Mouse (Mus musculus) spleen, adult 12 weeks (tissue): ENCODE data around the gene Prex1.

Experiments used
- DNase-seq: peaks from one replicate; pipeline ENCODE4 v3.0.0; 2022; ENCODE audit warnings: low spot score

Gene Prex1

DNA sequence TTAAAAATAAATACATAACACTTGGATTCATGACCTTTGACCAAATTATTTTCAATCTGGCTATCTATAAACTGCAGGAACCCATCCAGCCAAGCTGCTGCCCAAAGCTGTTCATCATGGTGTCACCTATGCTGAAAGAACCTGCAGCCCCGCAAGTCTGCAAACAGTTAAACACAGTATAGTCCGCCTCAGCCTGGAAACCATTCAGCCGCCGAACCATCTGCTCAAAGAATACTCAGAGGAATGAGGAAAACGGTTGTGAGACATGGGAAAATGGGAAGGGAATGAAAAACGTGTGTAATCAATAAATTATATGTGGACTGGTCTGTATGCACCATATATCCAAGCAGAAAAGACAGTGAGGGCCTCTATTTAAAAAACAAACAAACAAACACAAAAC lies 13.3 kb upstream of the Prex1 start:
- DNase-seq = no peak

DNA sequence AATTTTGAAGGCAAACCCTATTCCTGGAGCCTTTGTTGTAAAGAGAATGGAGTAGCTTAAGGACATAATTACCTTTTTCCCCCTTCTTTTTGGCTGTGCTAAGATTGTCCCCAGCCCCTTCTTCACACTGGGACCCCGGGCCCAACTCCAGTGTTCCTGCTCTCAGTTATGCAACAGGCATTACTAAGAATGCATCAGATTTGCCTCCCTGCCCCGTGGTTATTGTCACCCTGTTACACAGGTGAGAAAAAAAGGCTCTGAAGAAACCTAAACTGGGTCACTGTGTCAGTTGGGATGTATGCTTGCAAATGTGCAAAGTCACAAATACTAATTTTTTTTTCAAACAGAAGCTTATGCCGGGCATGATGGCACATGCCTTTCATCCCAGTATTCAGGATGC lies 6.8 kb upstream of the Prex1 start:
- DNase-seq = no peak

DNA sequence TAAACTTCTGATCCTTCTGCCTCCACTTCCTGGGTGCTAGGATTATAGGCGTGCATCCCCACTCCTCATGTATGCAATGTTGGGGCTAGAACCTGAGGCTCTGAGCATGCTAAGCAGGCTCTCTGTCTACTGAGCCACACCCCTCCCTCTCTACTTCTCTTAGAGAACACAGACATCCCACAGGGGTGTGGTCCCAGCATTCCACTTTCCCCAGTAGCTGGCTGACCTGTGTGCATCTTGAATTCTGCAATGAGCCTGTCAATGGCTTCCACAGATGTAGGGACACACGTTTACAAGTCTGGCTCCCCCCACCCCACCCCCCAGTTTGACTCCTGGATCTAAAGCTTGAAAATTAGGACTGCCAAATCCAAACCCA lies 6.3 kb upstream of the Prex1 start:
- DNase-seq = no peak

DNA sequence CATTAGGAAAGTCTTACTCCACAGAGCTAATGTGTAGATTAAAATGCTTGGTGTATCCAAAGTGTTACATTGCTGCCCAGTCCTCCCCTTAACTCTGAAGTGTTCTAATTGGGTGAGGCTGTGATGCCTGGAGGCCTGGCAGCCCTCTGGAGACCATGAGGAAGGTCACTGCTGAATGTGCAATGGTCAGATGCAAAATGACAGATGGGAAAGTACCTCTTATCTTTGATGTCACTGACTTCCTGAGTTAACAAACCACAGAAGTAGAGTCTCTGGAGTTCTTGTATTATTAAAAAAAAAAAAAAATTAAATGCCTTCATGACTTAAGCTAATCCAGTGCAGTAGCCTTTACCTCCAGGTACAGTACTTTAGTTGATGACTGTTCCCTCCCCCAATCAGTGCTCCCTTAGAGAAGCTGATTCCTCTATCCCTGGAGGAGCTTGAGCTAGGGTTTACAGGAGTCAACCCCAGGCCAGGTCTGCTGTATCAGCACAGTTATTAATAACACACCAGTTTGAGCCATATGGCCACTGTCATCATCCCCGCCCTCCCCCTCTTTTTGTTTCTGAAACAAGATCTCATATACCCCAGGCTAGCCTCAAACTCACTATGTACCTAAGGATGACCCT lies 5.8 kb upstream of the Prex1 start:
- DNase-seq = no peak

DNA sequence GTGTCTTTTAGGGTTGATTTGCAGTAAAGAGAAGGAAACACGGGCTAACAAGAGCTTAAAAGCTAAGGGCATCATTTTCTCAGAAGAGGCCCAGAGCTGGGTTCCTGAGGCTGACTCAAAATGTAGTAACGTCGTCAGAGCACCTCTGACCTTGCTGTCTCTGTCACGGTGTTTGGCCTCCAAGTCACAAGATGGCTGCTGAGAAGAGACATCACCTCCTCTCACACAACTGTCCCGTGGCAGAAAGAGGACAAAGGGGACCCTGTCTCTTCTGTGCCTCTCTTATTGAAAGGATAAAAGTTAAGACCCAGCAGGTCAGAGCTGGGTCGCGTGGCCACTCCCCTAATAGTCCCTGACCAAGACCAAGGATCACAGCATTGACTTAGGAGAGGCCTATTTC lies 2.4 kb upstream of the Prex1 start:
- DNase-seq = no peak

DNA sequence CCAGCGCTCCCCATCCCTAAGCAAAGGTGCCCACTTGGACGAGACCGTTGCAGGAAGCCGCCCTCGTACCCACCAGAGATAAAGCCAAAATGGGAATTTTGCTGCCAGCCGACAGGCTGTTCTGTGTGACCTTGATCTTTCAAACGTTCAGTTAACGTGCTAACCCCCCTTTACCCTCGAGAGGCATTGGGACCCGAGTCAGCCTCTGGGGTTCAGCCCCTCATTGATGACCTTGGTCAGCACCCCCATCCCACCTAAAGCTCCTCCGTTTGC lies 731 bp upstream of the Prex1 start:
- DNase-seq = no peak

DNA sequence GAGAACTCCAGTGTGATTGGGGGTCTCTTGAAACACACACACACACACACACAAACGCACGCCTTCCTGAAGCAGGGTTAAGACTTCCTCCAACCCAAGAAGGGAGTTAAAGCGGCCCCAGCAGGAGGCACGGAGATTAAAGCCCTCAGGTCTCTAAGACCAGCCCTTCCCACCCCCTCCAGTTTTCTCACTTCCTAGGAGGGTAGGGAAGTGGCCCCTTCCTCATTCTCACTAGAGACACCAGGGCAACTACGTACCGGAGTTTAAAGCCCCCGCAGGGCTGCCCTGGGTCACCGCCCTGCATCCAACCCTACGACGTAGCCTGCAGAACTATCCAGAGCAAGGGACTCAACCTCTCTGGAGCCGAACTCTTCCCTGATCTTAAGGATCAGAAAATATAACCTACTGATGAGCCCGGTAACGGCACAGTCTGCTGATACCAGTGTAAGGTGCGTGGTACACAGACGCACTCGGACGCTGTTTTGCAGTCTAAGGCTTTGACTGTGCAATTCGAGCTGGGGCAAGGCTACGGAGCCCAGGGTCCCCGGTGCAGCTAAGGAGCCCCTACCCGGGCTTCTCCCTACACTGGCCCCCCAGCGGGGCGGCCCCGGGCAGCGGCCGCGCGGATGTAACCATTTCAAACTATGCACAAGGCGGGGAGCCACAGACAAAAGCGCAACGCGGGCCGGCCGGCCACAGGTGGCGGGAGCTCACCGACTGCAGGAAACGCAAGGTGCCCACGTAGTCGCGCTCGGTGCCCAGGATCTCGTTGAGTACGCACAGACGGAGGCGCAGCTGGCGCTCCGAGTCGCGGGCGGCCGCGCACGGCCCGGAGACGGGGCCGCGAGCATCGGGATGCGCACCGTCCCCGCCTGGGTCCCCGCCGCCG lies 587 bp downstream of the Prex1 start:
- no peak for DNase-seq

DNA sequence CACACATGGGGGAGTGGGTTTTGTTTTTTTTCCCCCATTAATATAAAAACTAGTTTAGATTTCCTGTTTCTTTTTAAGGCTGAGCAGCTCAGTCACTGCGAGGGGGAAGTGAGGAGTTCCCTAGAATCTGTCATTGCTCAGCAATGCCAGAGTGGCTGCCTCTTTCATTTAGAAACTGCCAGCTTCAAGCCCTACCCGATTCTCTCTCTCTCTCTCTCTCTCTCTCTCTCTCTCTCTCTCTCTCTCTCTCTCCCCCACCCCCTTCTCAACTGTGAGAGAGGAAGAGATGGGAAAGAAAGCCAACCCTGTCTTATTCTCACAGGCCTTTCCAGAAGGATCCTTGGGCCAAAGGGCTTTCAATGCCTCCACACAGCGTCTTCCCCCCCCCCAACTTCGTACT lies 1.3 kb downstream of the Prex1 start:
- no peak for DNase-seq

DNA sequence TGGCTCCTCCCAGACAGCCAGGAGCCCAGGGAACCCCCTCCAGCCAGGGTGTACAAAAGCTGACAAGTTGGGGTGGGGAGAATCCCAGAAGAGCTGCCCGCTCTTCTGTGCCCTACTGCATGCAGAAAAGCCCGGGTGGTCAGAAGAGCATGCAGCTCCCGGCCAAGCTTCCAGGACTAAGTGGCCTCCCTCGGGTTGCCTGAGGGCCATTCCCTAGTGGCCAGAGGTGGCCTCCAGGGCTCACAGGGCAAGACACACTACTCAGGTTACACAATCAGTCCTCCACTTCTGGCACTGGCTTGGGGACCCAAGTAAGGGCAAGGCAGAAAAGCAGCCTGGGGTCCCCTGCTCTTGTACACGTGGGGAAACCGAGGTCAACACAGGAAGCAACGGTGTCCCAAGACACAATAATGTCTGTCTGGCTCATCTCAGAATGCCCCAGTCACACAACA lies 1.9 kb downstream of the Prex1 start:
- no peak for DNase-seq

DNA sequence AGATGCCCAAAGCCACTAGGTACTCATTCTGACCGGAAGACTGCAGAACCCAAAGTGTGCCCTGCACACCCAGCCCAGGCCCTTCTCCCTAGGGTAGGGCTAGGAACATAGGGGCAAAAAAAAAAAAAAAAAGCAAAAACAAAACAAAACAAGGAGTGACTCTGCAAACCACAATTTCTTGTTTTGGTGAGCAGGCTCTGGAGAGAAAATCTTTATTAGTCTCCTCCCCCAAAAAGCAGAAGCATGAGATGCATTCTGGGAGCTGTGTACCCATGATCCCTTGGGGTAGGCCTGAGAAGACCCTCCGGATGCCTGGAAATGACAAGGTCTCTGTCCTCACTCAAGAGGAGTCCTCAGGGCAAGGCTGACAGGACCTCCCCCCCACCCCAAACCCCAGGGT lies 3.7 kb downstream of the Prex1 start:
- no peak for DNase-seq

DNA sequence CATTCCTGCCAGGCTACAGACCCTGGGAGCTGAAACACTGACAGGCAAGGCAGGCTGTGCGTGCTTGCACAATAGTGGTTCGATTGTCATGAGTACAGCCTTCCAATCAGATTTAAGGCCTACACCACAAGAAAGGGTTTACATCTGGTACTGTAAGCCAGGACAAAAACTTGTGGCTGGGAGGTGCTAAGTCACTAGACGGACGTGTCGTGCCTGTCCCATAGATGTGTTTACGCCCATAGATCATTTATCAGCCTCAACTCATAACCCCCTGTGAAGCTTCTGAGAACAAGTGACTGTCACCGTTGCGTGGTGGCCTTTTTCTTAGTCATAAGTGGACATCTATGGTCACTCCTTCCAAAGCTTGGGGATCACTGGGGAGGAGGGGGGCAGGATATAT lies 5.3 kb downstream of the Prex1 start:
- no peak for DNase-seq

DNA sequence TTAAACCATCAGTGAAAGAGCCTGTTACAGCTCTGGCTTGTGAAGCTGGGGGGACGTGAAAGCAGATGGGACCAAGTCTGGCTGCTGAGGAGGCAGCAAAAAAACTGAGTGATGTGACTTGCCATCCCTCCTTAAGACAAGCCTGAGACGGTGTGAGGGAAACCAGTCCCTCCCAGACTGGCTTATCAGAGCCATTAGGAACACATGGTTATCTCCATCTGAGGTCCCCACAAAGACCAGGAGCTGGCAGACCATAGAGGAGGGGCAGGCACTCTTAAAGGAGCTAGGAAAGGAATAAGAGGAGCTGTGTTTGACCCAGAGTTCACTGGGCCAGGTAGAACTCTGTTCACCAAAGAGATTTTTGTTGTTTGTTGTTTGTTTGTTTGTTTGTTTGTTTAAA lies 7.1 kb downstream of the Prex1 start:
- DNase-seq = peak; percentile 22

DNA sequence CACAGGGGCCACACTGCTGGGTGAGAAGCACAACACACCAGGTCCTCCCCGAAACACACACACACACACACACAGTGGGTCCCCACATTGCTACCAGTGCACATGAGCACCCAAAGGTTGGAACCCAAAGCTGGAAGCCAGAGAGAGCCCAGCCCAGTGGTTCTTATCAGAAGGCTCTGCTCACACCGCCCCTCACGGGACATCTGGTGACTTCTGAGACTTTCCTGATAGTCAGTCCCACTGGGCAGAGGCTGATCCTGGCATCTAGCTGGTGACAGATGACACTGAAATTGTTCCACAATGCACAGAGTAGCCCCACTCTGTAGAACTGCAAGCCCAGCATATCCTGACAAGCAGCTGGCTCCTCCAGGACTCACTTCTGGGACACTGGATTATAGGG lies 10.1 kb downstream of the Prex1 start:
- DNase-seq = peak; percentile 58

DNA sequence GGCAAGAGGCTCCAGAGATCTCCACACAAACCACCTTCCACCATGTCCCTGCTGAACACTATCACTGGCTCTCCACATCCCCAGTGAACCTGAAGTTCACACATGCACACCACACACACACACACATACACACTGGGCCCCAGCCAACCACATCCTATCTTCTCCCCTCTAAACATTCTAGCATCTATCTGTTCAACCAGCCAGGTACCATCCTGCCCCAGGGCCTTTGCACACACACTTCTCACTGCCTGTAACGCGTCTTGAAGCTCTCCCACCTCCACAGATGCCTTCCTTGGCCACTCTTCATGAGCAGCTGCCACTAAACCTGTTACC lies 11.6 kb downstream of the Prex1 start:
- DNase-seq = no peak

DNA sequence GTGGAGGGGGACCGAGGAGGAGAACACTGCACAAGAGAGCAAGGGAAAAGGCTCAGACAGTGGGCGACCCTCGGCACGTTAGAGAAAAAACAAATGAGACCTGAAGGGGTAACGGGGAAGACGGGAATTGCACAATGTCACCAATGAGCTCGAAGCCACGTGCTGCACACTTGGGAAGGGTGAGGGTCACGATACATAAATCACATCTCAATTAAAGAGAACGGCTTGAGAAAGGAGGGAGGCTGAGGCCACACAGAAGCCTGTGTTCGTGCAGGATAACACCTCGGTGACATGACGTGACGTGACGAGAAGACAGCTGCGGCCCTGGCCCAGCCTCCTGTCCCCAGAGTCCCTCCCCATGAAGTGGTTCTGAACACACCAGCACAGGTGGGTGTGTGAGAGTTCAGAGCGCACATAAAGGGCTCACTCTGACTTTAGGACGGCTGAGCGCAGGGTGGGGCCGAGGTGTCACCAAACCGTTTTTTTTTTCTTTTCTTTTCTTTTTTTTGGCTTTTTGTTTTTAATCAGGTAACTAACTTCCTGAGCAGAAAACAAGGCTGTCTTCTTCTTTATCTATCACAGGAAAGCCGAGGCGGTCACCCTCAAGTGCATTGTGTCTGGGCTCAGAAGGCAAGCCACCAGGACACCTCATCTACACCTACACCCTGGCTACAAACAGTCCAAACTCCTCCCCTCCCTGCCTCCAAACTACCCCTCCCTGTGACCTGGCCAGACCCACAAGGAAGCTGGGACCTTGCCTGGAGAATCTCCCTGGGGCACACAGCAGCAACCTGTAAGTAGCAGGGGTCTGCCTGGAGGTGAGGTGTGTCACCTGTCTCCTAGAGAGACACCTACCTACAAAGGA lies 12.2 kb downstream of the Prex1 start:
- DNase-seq = no peak

DNA sequence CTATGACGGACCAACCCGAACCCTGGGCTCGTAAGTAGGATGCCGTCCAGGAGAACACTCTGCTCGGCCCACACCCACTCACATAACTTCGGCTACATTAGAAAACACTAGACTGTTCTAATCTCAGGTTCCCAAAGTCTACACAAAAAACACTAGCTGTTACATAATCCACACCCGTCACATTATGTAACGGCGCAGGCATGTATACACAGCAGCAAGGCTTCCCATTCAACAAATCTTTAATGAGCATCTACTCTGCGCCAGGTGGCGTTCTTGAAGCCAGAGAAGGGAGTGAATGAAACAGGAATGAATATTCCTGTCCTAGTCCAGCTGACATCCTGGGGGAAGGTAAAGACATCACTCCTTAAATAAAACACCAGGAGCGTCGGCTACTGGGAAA lies 12.9 kb downstream of the Prex1 start:
- no peak for DNase-seq

DNA sequence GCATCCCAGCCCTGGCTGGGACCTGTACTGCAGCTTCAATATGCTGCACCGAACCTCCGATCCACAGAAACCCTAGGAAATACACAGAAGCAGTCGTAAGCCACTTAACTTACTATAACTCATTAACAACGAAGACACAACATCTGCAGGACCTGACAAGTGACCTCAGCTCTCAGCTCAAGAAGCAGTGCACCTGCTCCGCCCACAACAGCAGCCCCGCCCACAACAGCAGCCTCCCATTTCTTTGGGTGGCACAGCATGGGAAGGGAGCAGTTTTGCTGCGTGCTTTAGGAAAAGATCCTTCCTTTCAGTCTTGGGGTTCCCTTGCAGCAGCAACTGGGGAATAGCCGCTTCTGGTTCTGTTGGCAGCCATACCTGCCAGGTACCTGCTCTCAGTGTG lies 13.5 kb downstream of the Prex1 start:
- no peak for DNase-seq

DNA sequence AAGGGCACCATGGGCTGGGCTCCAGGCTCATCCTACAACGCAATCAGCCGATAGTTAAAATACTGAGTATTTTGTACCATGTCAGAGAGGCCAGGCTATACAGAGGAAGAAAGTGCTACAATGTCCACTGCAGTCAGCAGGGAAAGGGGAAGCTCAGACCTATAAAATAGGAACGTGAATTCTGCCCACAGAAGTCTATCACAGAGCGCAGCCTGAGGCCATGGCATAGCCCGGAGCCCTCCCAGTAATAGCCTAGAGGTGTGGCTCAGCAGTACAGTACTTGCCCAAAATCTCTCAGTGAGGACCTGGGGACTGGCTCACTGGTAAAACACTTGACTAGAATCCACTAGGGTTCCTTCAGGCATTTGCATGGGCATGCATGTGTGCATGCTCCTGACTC lies 14.1 kb downstream of the Prex1 start:
- no peak for DNase-seq

DNA sequence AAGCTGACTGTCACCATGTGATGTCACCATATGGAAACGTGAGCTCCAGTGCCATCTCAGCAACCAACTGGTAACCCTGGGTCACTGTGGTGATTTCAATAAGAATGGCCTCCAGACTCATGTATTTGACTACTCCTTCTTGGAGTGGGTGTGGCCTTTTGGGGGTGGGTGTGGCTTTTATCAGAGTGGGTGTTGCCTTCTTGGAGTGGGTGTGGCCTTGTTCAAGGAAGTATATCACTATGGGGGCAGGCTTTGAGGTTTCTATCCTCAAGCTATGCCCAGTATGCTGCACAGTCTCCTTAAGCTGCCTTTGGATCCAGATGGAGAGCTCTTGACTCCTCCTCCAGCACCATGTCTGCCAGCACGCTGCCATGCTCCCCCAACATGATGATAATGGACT lies 19.0 kb downstream of the Prex1 start:
- DNase-seq = peak; percentile 34

DNA sequence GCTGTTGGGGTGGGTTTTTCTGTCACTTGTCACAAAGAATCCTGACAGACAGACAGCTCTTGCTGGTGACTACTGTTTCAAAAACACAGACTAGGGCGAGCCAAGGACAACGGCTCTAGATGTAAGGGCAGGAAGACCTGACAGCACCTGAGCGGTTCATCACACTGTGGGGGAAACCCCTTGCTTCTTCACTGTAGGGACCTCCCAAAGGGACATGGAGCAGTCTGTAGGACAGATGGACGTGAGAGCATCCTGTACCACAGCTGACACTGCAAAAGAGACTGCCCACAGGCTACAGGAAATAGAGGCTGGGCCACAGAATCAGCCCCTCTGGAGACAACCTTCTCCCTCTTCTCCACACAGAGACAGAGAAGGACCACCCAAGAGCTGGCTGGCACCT lies 20.2 kb downstream of the Prex1 start:
- no peak for DNase-seq

DNA sequence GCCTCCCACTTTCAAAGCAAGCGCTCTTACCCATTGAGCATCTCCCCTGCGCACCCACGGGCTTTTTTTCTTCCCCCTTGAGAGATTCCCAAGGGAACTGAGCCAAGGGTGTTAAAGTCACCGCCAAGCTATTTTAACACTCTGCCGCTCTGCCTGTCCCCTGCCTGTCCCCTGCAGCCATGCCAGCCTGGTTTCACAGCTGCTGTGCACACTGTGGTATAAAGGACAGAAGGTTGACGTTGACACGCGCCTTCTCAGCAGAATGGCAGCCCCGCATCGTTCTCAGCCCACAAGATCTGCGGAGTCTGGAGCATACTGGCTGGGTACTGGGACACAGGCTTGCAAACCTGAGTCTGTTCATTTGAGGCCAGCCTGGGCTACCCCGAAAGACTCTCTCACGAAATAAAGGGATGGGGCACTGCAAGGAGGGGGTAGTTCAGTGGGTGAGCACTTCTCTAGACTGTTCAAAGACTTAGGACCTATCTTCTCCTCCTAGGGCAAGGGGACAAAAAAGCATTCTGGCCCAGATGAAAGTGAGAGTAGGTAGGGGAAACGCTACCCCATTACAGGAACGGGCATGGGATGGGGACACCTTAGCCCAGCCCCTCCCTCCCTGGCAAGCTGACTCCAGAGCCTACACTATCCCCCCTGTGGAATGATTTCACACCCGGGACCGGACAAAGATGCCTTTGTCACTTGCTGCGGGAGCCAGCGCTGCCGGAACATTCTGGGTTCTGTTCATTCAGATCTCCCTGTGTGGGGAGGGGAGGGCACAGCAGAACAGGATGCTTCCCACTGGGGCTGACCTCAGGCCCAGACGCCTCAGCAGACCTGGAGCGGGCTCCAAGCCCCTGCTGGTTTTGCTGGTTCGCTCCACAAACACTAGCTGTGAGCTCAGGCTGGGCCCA lies 21.8 kb downstream of the Prex1 start:
- DNase-seq = no peak

DNA sequence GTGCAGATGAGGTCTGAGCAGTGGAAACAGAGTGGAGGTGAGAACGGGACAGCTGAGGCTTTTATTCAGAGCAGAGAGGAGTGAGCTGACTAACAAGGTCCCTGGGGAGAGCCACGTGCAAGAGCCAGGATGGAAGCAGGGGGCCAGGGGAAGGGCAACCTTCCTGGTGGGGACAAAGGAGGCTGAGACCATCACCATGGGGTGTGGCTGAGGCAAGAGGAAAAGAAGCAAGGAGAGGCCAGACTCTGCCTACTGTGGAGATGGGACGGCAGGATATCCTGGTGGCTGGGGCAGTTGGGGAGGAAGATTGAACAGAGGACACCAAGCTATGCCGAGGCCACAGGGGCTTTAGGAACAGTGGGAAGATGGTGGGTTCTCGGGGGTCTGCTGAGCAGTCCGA lies 26.7 kb downstream of the Prex1 start:
- no peak for DNase-seq
